Mouse (Mus musculus): ENCODE measurements around the gene Fbxw2. TPM values are rescaled to one million over a fixed set of nuclear protein-coding genes. Genes with fewer than 3 reads are reported as not detected.
"Not testable (repeated sequence)": the region's sequence is repeated elsewhere in the genome, so short reads cannot be mapped to it uniquely, and the experiment has no call there.

The Fbxw2 gene
- polyA plus RNA-seq, 1 experiment from 2014 or later: 67.5 TPM

GRCm38 (mm10) chr2:34843211-34843939, 17.3 kb upstream of the Fbxw2 start:
- Histone ChIP-seq H3K4me2 (ENCODE audit: low read depth) (no peak overlapping the region), H3K4me1 (ENCODE audit: control insufficient read depth, insufficient read depth, low read length) (no peaks in the 10 kb centered on the region), H3K9me3 (ENCODE audit: control insufficient read depth, low read length) (no peaks in the 10 kb centered on the region), H3K4me3 (ENCODE audit: low read depth, low read length) (no peak overlapping the region), H3K27me3 (ENCODE audit: control insufficient read depth, insufficient read depth, low read length) (no peaks in the 10 kb centered on the region), H3K36me3 (ENCODE audit: control insufficient read depth, insufficient read depth, low read length) (no peaks in the 10 kb centered on the region), H3K9ac (ENCODE audit: low read length) (no peak overlapping the region), H3K27ac (ENCODE audit: low read depth, low read length) (no peak overlapping the region)
- ATAC-seq (ENCODE audit: insufficient read depth, low FRiP score, low TSS enrichment) (no peak), DNase-seq (ENCODE audit: low spot score) (no peak)
- 87% methylated on average over 11 of the region's 11 CpGs for WGBS

- ATAC-seq (ENCODE audit: insufficient read depth, low FRiP score, low TSS enrichment) (no peak), DNase-seq (ENCODE audit: low spot score) (no peak)
- WGBS: 92% methylated on average over 8 of the region's 8 CpGs
- Histone ChIP-seq H3K4me3 (ENCODE audit: low read depth, low read length) (no peak overlapping the region), H3K9ac (ENCODE audit: low read length) (no peak overlapping the region), H3K36me3 (ENCODE audit: control insufficient read depth, insufficient read depth, low read length) (no peaks in the 10 kb centered on the region), H3K27me3 (ENCODE audit: control insufficient read depth, insufficient read depth, low read length) (no peaks in the 10 kb centered on the region), H3K4me2 (ENCODE audit: low read depth) (no peak overlapping the region), H3K9me3 (ENCODE audit: control insufficient read depth, low read length) (no peaks in the 10 kb centered on the region), H3K27ac (ENCODE audit: low read depth, low read length) (no peak overlapping the region), H3K4me1 (ENCODE audit: control insufficient read depth, insufficient read depth, low read length) (no peaks in the 10 kb centered on the region)
Observed at GRCm38 (mm10) chr2:34841706-34842105, 15.6 kb upstream of the Fbxw2 start.

DNA sequence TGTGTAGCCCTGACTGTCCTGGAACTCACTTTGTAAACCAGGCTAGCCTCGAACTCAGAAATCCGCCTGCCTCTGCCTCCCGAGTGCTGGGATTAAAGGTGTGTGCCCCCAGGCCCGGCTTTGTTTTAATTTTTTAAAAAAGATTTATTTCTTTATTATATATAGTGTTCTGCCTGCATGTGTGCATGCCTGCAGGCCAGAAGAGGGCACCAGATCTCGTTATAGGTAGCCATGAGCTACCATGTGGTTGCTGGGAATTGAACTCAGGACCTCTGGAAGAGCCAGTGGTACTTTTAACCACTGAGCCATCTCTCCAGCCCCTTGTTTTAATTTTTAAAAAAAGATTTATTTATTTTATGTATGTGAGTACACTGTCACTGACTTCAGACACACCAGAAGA, 14.0 kb upstream of the Fbxw2 start:
- not testable (repeated sequence) for H3K27me3 ChIP-seq (ENCODE audit: control insufficient read depth, insufficient read depth, low read length); DNase-seq (ENCODE audit: low spot score); H3K4me3 ChIP-seq (ENCODE audit: low read depth, low read length); H3K9me3 ChIP-seq (ENCODE audit: control insufficient read depth, low read length); H3K36me3 ChIP-seq (ENCODE audit: control insufficient read depth, insufficient read depth, low read length); ATAC-seq (ENCODE audit: insufficient read depth, low FRiP score, low TSS enrichment); H3K9ac ChIP-seq (ENCODE audit: low read length); H3K4me2 ChIP-seq (ENCODE audit: low read depth); H3K4me1 ChIP-seq (ENCODE audit: control insufficient read depth, insufficient read depth, low read length); H3K27ac ChIP-seq (ENCODE audit: low read depth, low read length)
- 78% methylated on average over 5 of the region's 5 CpGs for WGBS

GRCm38 (mm10) chr2:34835669-34836068, 9.6 kb upstream of the Fbxw2 start:
- Histone ChIP-seq H3K4me3 (ENCODE audit: low read depth, low read length) (no peak overlapping the region), H3K4me1 (ENCODE audit: control insufficient read depth, insufficient read depth, low read length) (no peaks in the 10 kb centered on the region), H3K9me3 (ENCODE audit: control insufficient read depth, low read length) (no peaks in the 10 kb centered on the region), H3K9ac (ENCODE audit: low read length) (no peak overlapping the region), H3K4me2 (ENCODE audit: low read depth) (no peak overlapping the region), H3K27me3 (ENCODE audit: control insufficient read depth, insufficient read depth, low read length) (no peaks in the 10 kb centered on the region), H3K27ac (ENCODE audit: low read depth, low read length) (no peak overlapping the region), H3K36me3 (ENCODE audit: control insufficient read depth, insufficient read depth, low read length) (no peaks in the 10 kb centered on the region)
- 75% methylated on average over 3 of the region's 3 CpGs for WGBS
- no peak for ATAC-seq (ENCODE audit: insufficient read depth, low FRiP score, low TSS enrichment)
- no peak for DNase-seq (ENCODE audit: low spot score)

- Histone ChIP-seq H3K27me3 (ENCODE audit: control insufficient read depth, insufficient read depth, low read length) (no peaks in the 10 kb centered on the region), H3K4me3 (ENCODE audit: low read depth, low read length) (no peak overlapping the region), H3K4me2 (ENCODE audit: low read depth) (no peak overlapping the region), H3K4me1 (ENCODE audit: control insufficient read depth, insufficient read depth, low read length) (no peaks in the 10 kb centered on the region), H3K9me3 (ENCODE audit: control insufficient read depth, low read length) (no peaks in the 10 kb centered on the region), H3K36me3 (ENCODE audit: control insufficient read depth, insufficient read depth, low read length) (no peaks in the 10 kb centered on the region), H3K9ac (ENCODE audit: low read length) (no peak overlapping the region), H3K27ac (ENCODE audit: low read depth, low read length) (no peak overlapping the region)
- WGBS: 90% methylated on average over 17 of the region's 17 CpGs
- DNase-seq (ENCODE audit: low spot score) (no peak), ATAC-seq (ENCODE audit: insufficient read depth, low FRiP score, low TSS enrichment) (no peak)
Observed at GRCm38 (mm10) chr2:34833624-34834023, 7.5 kb upstream of the Fbxw2 start.

DNA sequence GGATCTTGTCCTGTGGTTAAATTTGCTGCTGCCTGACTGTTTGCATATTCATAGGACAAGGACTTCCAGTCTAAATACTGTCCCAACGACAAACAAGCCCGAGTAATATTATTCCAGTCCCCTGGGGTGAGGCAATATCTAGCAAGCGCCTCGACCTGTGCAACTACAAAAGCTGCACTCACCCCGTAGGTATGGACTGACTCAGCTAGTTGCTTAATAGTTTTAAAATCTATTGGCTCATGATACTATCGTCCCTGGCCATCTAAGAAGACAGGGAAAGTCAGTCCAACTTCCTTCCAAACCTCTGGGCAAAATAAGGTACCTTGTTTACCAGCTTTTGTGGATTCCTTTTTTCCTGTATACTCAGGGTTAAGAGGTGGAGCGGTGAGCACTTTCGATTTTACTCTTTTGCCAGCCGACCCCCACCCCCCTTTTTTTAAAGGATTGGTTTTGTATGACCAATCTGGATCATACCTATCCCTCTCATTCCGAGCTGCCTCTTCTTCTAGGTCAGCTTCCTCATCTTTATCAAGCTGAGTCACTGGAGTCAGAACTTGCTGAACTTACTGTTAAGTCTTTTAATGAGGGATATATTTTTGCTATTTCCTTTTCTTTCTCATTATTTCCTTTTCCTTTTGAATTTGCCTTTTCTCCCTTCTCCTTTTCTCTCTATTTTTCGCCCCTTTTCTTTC, 6.8 kb upstream of the Fbxw2 start, which contains the start of gene Gm34653:
Gm34653 (plus strand) TSS at position 242 of the 692 bp plus-strand sequence.
- not testable (repeated sequence) for H3K4me3 ChIP-seq (ENCODE audit: low read depth, low read length); H3K27me3 ChIP-seq (ENCODE audit: control insufficient read depth, insufficient read depth, low read length); H3K27ac ChIP-seq (ENCODE audit: low read depth, low read length); H3K4me1 ChIP-seq (ENCODE audit: control insufficient read depth, insufficient read depth, low read length); H3K4me2 ChIP-seq (ENCODE audit: low read depth); H3K36me3 ChIP-seq (ENCODE audit: control insufficient read depth, insufficient read depth, low read length); ATAC-seq (ENCODE audit: insufficient read depth, low FRiP score, low TSS enrichment); DNase-seq (ENCODE audit: low spot score); H3K9ac ChIP-seq (ENCODE audit: low read length); H3K9me3 ChIP-seq (ENCODE audit: control insufficient read depth, low read length)
- WGBS: 75% methylated on average over 11 of the region's 11 CpGs

GRCm38 (mm10) chr2:34830066-34830465, 4.0 kb upstream of the Fbxw2 start:
- not testable (repeated sequence) for H3K4me1 ChIP-seq (ENCODE audit: control insufficient read depth, insufficient read depth, low read length); H3K4me3 ChIP-seq (ENCODE audit: low read depth, low read length); H3K27me3 ChIP-seq (ENCODE audit: control insufficient read depth, insufficient read depth, low read length); H3K9ac ChIP-seq (ENCODE audit: low read length); ATAC-seq (ENCODE audit: insufficient read depth, low FRiP score, low TSS enrichment); H3K9me3 ChIP-seq (ENCODE audit: control insufficient read depth, low read length); H3K36me3 ChIP-seq (ENCODE audit: control insufficient read depth, insufficient read depth, low read length); H3K4me2 ChIP-seq (ENCODE audit: low read depth); H3K27ac ChIP-seq (ENCODE audit: low read depth, low read length); DNase-seq (ENCODE audit: low spot score)
- 94% methylated on average over 17 of the region's 17 CpGs for WGBS

DNA sequence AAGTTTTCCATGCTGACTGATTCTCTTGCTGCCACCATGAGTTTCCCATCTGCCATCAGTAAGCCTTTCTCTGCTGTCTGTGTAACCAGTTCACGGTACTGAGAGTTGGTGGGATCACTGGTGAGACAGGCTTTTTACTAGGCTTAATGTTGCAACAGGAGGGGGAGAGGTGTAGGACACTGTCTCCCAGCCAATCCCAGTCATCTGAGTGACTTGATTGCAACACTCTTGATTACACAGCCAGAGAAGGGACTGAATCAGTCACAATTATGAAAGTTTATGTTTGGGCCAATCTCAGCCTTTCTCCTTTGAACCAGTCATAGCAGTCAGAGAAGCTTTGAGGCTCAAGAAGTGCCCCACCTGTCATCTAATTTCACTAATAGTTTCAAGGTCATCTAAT, 1.9 kb upstream of the Fbxw2 start:
- DNase-seq (ENCODE audit: low spot score) (no peak), ATAC-seq (ENCODE audit: insufficient read depth, low FRiP score, low TSS enrichment) (no peak)
- Histone ChIP-seq H3K4me2 (ENCODE audit: low read depth) (no peak overlapping the region), H3K27ac (ENCODE audit: low read depth, low read length) (no peak overlapping the region), H3K27me3 (ENCODE audit: control insufficient read depth, insufficient read depth, low read length) (no peaks in the 10 kb centered on the region), H3K4me3 (ENCODE audit: low read depth, low read length) (no peak overlapping the region), H3K9me3 (ENCODE audit: control insufficient read depth, low read length) (no peaks in the 10 kb centered on the region), H3K36me3 (ENCODE audit: control insufficient read depth, insufficient read depth, low read length) (no peaks in the 10 kb centered on the region), H3K4me1 (ENCODE audit: control insufficient read depth, insufficient read depth, low read length) (peaks cover 9% of the 10 kb centered on the region), H3K9ac (ENCODE audit: low read length) (no peak overlapping the region)
- 74% methylated on average over 1 of the region's 1 CpGs for WGBS

GRCm38 (mm10) chr2:34827591-34827990, 1.5 kb upstream of the Fbxw2 start:
- peaks cover 9% of the 10 kb centered on the region for H3K4me1 ChIP-seq (ENCODE audit: control insufficient read depth, insufficient read depth, low read length)
- 85% methylated on average over 4 of the region's 4 CpGs for WGBS
- no peak overlapping the region for H3K9ac ChIP-seq (ENCODE audit: low read length)
- no peaks in the 10 kb centered on the region for H3K9me3 ChIP-seq (ENCODE audit: control insufficient read depth, low read length)
- ATAC-seq (ENCODE audit: insufficient read depth, low FRiP score, low TSS enrichment) (no peak), DNase-seq (ENCODE audit: low spot score) (no peak)
- no peak overlapping the region for H3K4me3 ChIP-seq (ENCODE audit: low read depth, low read length)
- H3K4me2 ChIP-seq (ENCODE audit: low read depth): no peak overlapping the region
- H3K36me3 ChIP-seq (ENCODE audit: control insufficient read depth, insufficient read depth, low read length): no peaks in the 10 kb centered on the region
- no peaks in the 10 kb centered on the region for H3K27me3 ChIP-seq (ENCODE audit: control insufficient read depth, insufficient read depth, low read length)
- H3K27ac ChIP-seq (ENCODE audit: low read depth, low read length): no peak overlapping the region
